Mouse (Mus musculus) C3H10T1/2 (cell line): Measurements from ENCODE around the gene Gpr174. TPM values are rescaled to one million over a fixed set of nuclear protein-coding genes. Genes with fewer than 3 reads are reported as not detected.

Experiments used
- polyA plus RNA-seq, 2 experiments: library from polyadenylated mRNA; unstranded; fragments of >200 nt; fragmentation: generic; extraction: Trizol; gene quantifications; one replicate each; pipeline ENCODE4 v1.2.1; 2012; ENCODE audit warnings: missing spikeins in 2 of 2

Gene Gpr174
- not detected for polyA plus RNA-seq

GRCm38 (mm10) chrX:107255486-107256227 lies at the start of gene Gpr174:
TSS of gene Gpr174 (plus strand) at chrX:107255878.

Other genes starting within 250 kb of the Gpr174 start
- gene P2ry10, start 167.4 kb upstream of the Gpr174 start, polyA plus RNA-seq, result not detected
- gene P2ry10b, start 107.0 kb upstream of the Gpr174 start, polyA plus RNA-seq, result under 1 TPM; 0.08 to 0.77 TPM
- gene Itm2a, start 147.5 kb downstream of the Gpr174 start, polyA plus RNA-seq, result under 1 TPM in 1 of 2 experiments, not detected in 1; 0.06 TPM